Mouse (Mus musculus): ENCODE measurements at regions not wholly inside any gene's neighbourhood (a gene's known extent, or its start where the extent isn't known, plus 50 kb on each side); places are given as distances from the start of the nearest gene placed in this dataset.

GRCm38 (mm10) chr3:37915673-37916072, 191.4 kb upstream of the Gm5148 start:
- no peaks in the 10 kb centered on the region for H3K9me3 ChIP-seq (replicated peaks; ENCODE audit: insufficient read depth, low read length)
- H3K4me3 ChIP-seq (ENCODE audit: control insufficient read depth in 1 of 2, insufficient read depth in 1 of 2, low read depth in 2 of 2, low read length in 2 of 2): no peak overlapping the region
- TF ChIP-seq RAD21 (IDR thresholded peaks at IDR 0.05; ENCODE audit: low read depth, low read length) (no peak), RCOR1 (IDR thresholded peaks at IDR 0.05; ENCODE audit: low read depth, low read length) (no peak), POLR2AphosphoS5 (IDR thresholded peaks at IDR 0.05; ENCODE audit: borderline replicate concordance, low read depth, low read length) (no peak), TCF12 (IDR thresholded peaks at IDR 0.05; ENCODE audit: low read depth, low read length) (no peak), CTCF (IDR thresholded peaks at IDR 0.05 in 2 of 3, conservative IDR thresholded peaks at IDR 0.05 in 1 of 3; ENCODE audit: control insufficient read depth in 1 of 3, insufficient read depth in 1 of 3, low read depth in 2 of 3, low read length in 3 of 3, poor library complexity in 1 of 3, severe bottlenecking in 1 of 3) (no peak), MYB (IDR thresholded peaks at IDR 0.05; ENCODE audit: low read depth, low read length) (no peak), KAT2A (conservative IDR thresholded peaks at IDR 0.05; ENCODE audit: low read depth, low read length) (no peak), CHD1 (IDR thresholded peaks at IDR 0.05; ENCODE audit: low read depth, low read length) (no peak), NRF1 (IDR thresholded peaks at IDR 0.05; ENCODE audit: insufficient read depth, low read depth, low read length, poor library complexity, severe bottlenecking) (no peak), GABPA (IDR thresholded peaks at IDR 0.05; ENCODE audit: low read depth, low read length) (no peak), GATA1 (IDR thresholded peaks at IDR 0.05; ENCODE audit: low read depth, low read length) (no peak), UBTF (IDR thresholded peaks at IDR 0.05; ENCODE audit: borderline replicate concordance, insufficient read depth, low read depth, low read length) (no peak), SIN3A (IDR thresholded peaks at IDR 0.05; ENCODE audit: low read length) (no peak), MAX (IDR thresholded peaks at IDR 0.05; ENCODE audit: low read length) (no peak), ETS1 (IDR thresholded peaks at IDR 0.05; ENCODE audit: low read depth, low read length) (no peak), EP300 (IDR thresholded peaks at IDR 0.05; ENCODE audit: low read depth in 1 of 2, low read length in 2 of 2) (no peak), POLR2AphosphoS2 (IDR thresholded peaks at IDR 0.05; ENCODE audit: low read length) (no peak), MEF2A (IDR thresholded peaks at IDR 0.05; ENCODE audit: extremely low read depth, insufficient replicate concordance, low read depth, low read length, poor library complexity, severe bottlenecking) (no peak), USF2 (IDR thresholded peaks at IDR 0.05; ENCODE audit: borderline replicate concordance in 1 of 2, insufficient read depth in 1 of 2, low read depth in 1 of 2, low read length in 2 of 2) (no peak)
- H3K79me2 ChIP-seq (ENCODE audit: control insufficient read depth, insufficient read depth, low read length, poor library complexity): no peaks in the 10 kb centered on the region
- H3K36me3 ChIP-seq (ENCODE audit: control insufficient read depth in 1 of 2, insufficient read depth in 2 of 2, low read length in 2 of 2): no peaks in the 10 kb centered on the region
- DNase-seq (ENCODE audit: low read depth, low spot score): no peak
- peaks cover 0 to 2% of the 10 kb centered on the region in 2 experiments; a peak in 3 of 4 replicates for H3K27me3 ChIP-seq (ENCODE audit: control insufficient read depth in 1 of 2, insufficient read depth in 2 of 2, low read length in 2 of 2)
- no peak overlapping the region for H3K27ac ChIP-seq (ENCODE audit: control insufficient read depth, low read depth, low read length)
- H3K9ac ChIP-seq (ENCODE audit: control insufficient read depth, low read depth, low read length, poor library complexity, severe bottlenecking): no peak overlapping the region
- H3K4me1 ChIP-seq (ENCODE audit: control insufficient read depth in 1 of 2, insufficient read depth in 2 of 2, low read length in 2 of 2): no peaks in the 10 kb centered on the region

- no peaks in the 10 kb centered on the region for H3K79me2 ChIP-seq (ENCODE audit: control insufficient read depth, insufficient read depth, low read length, poor library complexity)
- peaks cover 0 to 2% of the 10 kb centered on the region in 2 experiments; a peak in 3 of 4 replicates for H3K27me3 ChIP-seq (ENCODE audit: control insufficient read depth in 1 of 2, insufficient read depth in 2 of 2, low read length in 2 of 2)
- no peak overlapping the region for H3K27ac ChIP-seq (ENCODE audit: control insufficient read depth, low read depth, low read length)
- H3K9me3 ChIP-seq (replicated peaks; ENCODE audit: insufficient read depth, low read length): no peaks in the 10 kb centered on the region
- no peaks in the 10 kb centered on the region for H3K36me3 ChIP-seq (ENCODE audit: control insufficient read depth in 1 of 2, insufficient read depth in 2 of 2, low read length in 2 of 2)
- H3K4me1 ChIP-seq (ENCODE audit: control insufficient read depth in 1 of 2, insufficient read depth in 2 of 2, low read length in 2 of 2): no peaks in the 10 kb centered on the region
- no peak overlapping the region for H3K9ac ChIP-seq (ENCODE audit: control insufficient read depth, low read depth, low read length, poor library complexity, severe bottlenecking)
- no peak for DNase-seq (ENCODE audit: low read depth, low spot score)
- no peak overlapping the region for H3K4me3 ChIP-seq (ENCODE audit: control insufficient read depth in 1 of 2, insufficient read depth in 1 of 2, low read depth in 2 of 2, low read length in 2 of 2)
- TF ChIP-seq MXI1 (IDR thresholded peaks at IDR 0.05; ENCODE audit: low read depth, low read length) (no peak), KAT2A (conservative IDR thresholded peaks at IDR 0.05; ENCODE audit: low read depth, low read length) (no peak), MAX (IDR thresholded peaks at IDR 0.05; ENCODE audit: low read length) (no peak), TBP (IDR thresholded peaks at IDR 0.05; ENCODE audit: low read depth, low read length) (no peak), RAD21 (IDR thresholded peaks at IDR 0.05; ENCODE audit: low read depth, low read length) (no peak), UBTF (IDR thresholded peaks at IDR 0.05; ENCODE audit: borderline replicate concordance, insufficient read depth, low read depth, low read length) (no peak), USF1 (IDR thresholded peaks at IDR 0.05; ENCODE audit: low read depth, low read length) (no peak), MEF2A (IDR thresholded peaks at IDR 0.05; ENCODE audit: extremely low read depth, insufficient replicate concordance, low read depth, low read length, poor library complexity, severe bottlenecking) (no peak), TAL1 (IDR thresholded peaks at IDR 0.05; ENCODE audit: low read length) (no peak), ZNF384 (IDR thresholded peaks at IDR 0.05; ENCODE audit: low read depth, low read length) (no peak), NELFE (IDR thresholded peaks at IDR 0.05; ENCODE audit: low read depth, low read length) (no peak), POLR2A (IDR thresholded peaks at IDR 0.05; ENCODE audit: control insufficient read depth in 1 of 2, insufficient read depth in 1 of 2, low read depth in 1 of 2, low read length in 2 of 2, poor library complexity in 1 of 2) (no peak), JUND (IDR thresholded peaks at IDR 0.05; ENCODE audit: low read depth, low read length) (no peak), USF2 (IDR thresholded peaks at IDR 0.05; ENCODE audit: borderline replicate concordance in 1 of 2, insufficient read depth in 1 of 2, low read depth in 1 of 2, low read length in 2 of 2) (no peak), CHD1 (IDR thresholded peaks at IDR 0.05; ENCODE audit: low read depth, low read length) (no peak), SIN3A (IDR thresholded peaks at IDR 0.05; ENCODE audit: low read length) (no peak), ZMIZ1 (IDR thresholded peaks at IDR 0.05; ENCODE audit: low read depth, low read length) (no peak), GATA1 (IDR thresholded peaks at IDR 0.05; ENCODE audit: low read depth, low read length) (no peak)
Measured at GRCm38 (mm10) chr3:37914136-37914535, 189.8 kb upstream of the Gm5148 start.
